Mouse (Mus musculus) adrenal gland, adult 18-20 months (tissue): ENCODE results near the gene Ppm1f. TPM values are rescaled to one million over a fixed set of nuclear protein-coding genes. Genes with fewer than 3 reads are reported as not detected.
"Not testable (repeated sequence)": the region's sequence is repeated elsewhere in the genome, so short reads cannot be mapped to it uniquely, and the experiment has no call there.

Experiments used
- DNase-seq, 2 experiments: peaks; one replicate each; pipeline ENCODE4 v3.0.0; 2021 to 2022; ENCODE audit warnings: low spot score in 2 of 2
- total RNA-seq, 2 experiments: library from RNA; stranded (reverse); gene quantifications; 1 replicate in 1 of 2; 2 replicates in 1 of 2; pipeline ENCODE4 v1.2.3; 2021

The Ppm1f gene
- total RNA-seq, 2 experiments from 2014 or later, result 29.5 to 36.6 TPM

GRCm38 (mm10) chr16:16907799-16908198 is 11.5 kb downstream of the Ppm1f start:
- DNase-seq, result peak in 1 of 2 experiments; percentile 46

- peak; percentile 75 to 76 for DNase-seq
Observed at GRCm38 (mm10) chr16:16911641-16912597, 15.7 kb downstream of the Ppm1f start.

- no peak for DNase-seq
Observed at GRCm38 (mm10) chr16:16913440-16913839, 17.2 kb downstream of the Ppm1f start.

- DNase-seq, result peak in 1 of 2 experiments; percentile 24
Observed at GRCm38 (mm10) chr16:16918441-16919117, 22.3 kb downstream of the Ppm1f start.

- DNase-seq, result peak in 1 of 2 experiments; percentile 36
Observed at GRCm38 (mm10) chr16:16921021-16921435, 24.8 kb downstream of the Ppm1f start.

- DNase-seq, result no peak
Observed at GRCm38 (mm10) chr16:16924481-16924880, 28.2 kb downstream of the Ppm1f start.

GRCm38 (mm10) chr16:16926536-16926935 is 30.3 kb downstream of the Ppm1f start:
- no peak for DNase-seq

- not testable (repeated sequence) for DNase-seq
Observed at GRCm38 (mm10) chr16:16928908-16929307, 32.6 kb downstream of the Ppm1f start.

GRCm38 (mm10) chr16:16930326-16930725 is 34.1 kb downstream of the Ppm1f start:
- no peak for DNase-seq

- peak in 1 of 2 experiments; percentile 1 for DNase-seq
Observed at GRCm38 (mm10) chr16:16930810-16931296, 34.6 kb downstream of the Ppm1f start.

- DNase-seq, result no peak
Observed at GRCm38 (mm10) chr16:16939543-16939942, 43.3 kb downstream of the Ppm1f start.

- DNase-seq, result no peak
Observed at GRCm38 (mm10) chr16:16941078-16941477, 44.8 kb downstream of the Ppm1f start.

- no peak for DNase-seq
Observed at GRCm38 (mm10) chr16:16958575-16958974, 62.3 kb downstream of the Ppm1f start.

- DNase-seq, result no peak
Observed at GRCm38 (mm10) chr16:16959907-16960306, 63.6 kb downstream of the Ppm1f start.

GRCm38 (mm10) chr16:16965149-16965548 is 68.9 kb downstream of the Ppm1f start:
- DNase-seq, result no peak

- DNase-seq, result no peak
Observed at GRCm38 (mm10) chr16:16966290-16966689, 70.0 kb downstream of the Ppm1f start.

Other genes starting within 250 kb of the Ppm1f start
- gene Olfr19, start 220.1 kb upstream of the Ppm1f start, total RNA-seq, result not detected
- under 1 TPM in 1 of 2 experiments, not detected in 1; 0.36 TPM for gene Spag6l, start 67.0 kb upstream of the Ppm1f start, total RNA-seq
- gene Igll1, start 32.5 kb upstream of the Ppm1f start, total RNA-seq, result not detected
- gene Top3b, start 25.7 kb upstream of the Ppm1f start, total RNA-seq, result 10 to 100 TPM; 55.8 to 61.8 TPM
- 1 to 10 TPM in 1 of 2 experiments, not detected in 1; 1.1 TPM for gene Vpreb1, start 25.6 kb upstream of the Ppm1f start, total RNA-seq
- gene Mapk1, start 86.9 kb downstream of the Ppm1f start, total RNA-seq, result 100 to 1,000 TPM; 157 to 186 TPM
- gene Ypel1, start 173.2 kb downstream of the Ppm1f start, total RNA-seq, result 1 to 10 TPM; 2.8 to 6.6 TPM
- gene Ppil2, start 214.8 kb downstream of the Ppm1f start, total RNA-seq, result 10 to 100 TPM; 71.7 to 90.4 TPM
- gene 2610318N02Rik, start 228.7 kb downstream of the Ppm1f start, total RNA-seq, result under 1 TPM in 1 of 2 experiments, not detected in 1; 0.70 TPM
- 10 to 100 TPM; 33.4 to 41.0 TPM for gene Sdf2l1, start 235.9 kb downstream of the Ppm1f start, total RNA-seq
- gene Ydjc, start 248.2 kb downstream of the Ppm1f start, total RNA-seq, result 1 to 10 TPM; 2.4 to 6.4 TPM